Mouse (Mus musculus): ENCODE measurements at regions not wholly inside any gene's neighbourhood (a gene's known extent, or its start where the extent isn't known, plus 50 kb on each side); places are given as distances from the start of the nearest gene placed in this dataset.
"Not testable (repeated sequence)": the region's sequence is repeated elsewhere in the genome, so short reads cannot be mapped to it uniquely, and the experiment has no call there.

DNA sequence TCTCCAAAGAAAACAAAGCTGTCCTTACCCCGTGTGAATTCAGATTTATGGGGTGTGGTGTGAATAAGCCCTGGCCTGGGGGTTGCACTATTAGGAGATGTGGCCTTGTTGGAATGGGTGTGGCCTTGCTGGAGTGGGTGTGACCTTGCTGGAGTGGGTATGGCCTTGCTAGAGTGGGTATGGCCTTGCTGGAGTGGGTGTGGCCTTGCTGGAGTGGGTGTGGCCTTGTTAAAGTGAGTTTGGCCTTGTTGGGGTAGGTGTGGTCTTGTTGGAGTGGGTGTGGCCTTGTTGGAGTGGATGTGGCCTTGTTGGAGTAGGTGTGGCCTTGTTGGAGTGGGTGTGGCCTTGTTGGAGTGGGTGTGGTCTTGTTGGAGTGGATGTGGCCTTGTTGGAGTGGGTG, 387.8 kb downstream of the Ptpru start:
- not testable (repeated sequence) for TF ChIP-seq CTCF (IDR thresholded peaks at IDR 0.05; ENCODE audit: control insufficient read depth, insufficient read depth, low read length); POLR2A (IDR thresholded peaks at IDR 0.05; ENCODE audit: borderline replicate concordance, control insufficient read depth, low read depth, low read length)

Measured in bone marrow, adult 2 months (tissue).